Mouse (Mus musculus) lung, postnatal 14 days (tissue): ENCODE results near the gene Raver2.

Source experiments
- DNase-seq: peaks from one replicate; pipeline ENCODE4 v3.0.0; 2021

Raver2 gene

GRCm38 (mm10) chr4:101177796-101178195 is 109.0 kb downstream of the Raver2 start:
- no peak for DNase-seq

- DNase-seq = no peak
These were observed 110.3 kb downstream of the Raver2 start for GRCm38 (mm10) chr4:101179076-101179475.

GRCm38 (mm10) chr4:101179836-101180235 is 111.1 kb downstream of the Raver2 start:
- DNase-seq = no peak

GRCm38 (mm10) chr4:101180681-101181080 is 111.9 kb downstream of the Raver2 start:
- DNase-seq = no peak

GRCm38 (mm10) chr4:101182603-101183011 is 113.8 kb downstream of the Raver2 start:
- peak; percentile 18 for DNase-seq

GRCm38 (mm10) chr4:101185216-101185615 is 116.4 kb downstream of the Raver2 start:
- DNase-seq = no peak

GRCm38 (mm10) chr4:101186591-101186990 is 117.8 kb downstream of the Raver2 start:
- DNase-seq = no peak

- DNase-seq = no peak
These were observed 118.6 kb downstream of the Raver2 start for GRCm38 (mm10) chr4:101187381-101187780.

GRCm38 (mm10) chr4:101192241-101192976 is 123.6 kb downstream of the Raver2 start:
- DNase-seq = no peak

- DNase-seq = no peak
These were observed 125.4 kb downstream of the Raver2 start for GRCm38 (mm10) chr4:101194170-101194569.

GRCm38 (mm10) chr4:101196407-101196806 is 127.6 kb downstream of the Raver2 start:
- DNase-seq = no peak

GRCm38 (mm10) chr4:101197421-101198170 is 128.8 kb downstream of the Raver2 start:
- no peak for DNase-seq

GRCm38 (mm10) chr4:101198333-101198732 is 129.6 kb downstream of the Raver2 start:
- peak; percentile 66 for DNase-seq

- no peak for DNase-seq
These were observed 130.8 kb downstream of the Raver2 start for GRCm38 (mm10) chr4:101199433-101200081.
